Mouse (Mus musculus) heart, embryonic 10.5 days (tissue): ENCODE measurements around the gene Cpsf2. TPM values are rescaled to one million over a fixed set of nuclear protein-coding genes. Genes with fewer than 3 reads are reported as not detected.

Experiments
- DNase-seq: peaks from one replicate; pipeline ENCODE4 v3.0.0-alpha.2; 2017; ENCODE audit warnings: low spot score
- H3K27ac ChIP-seq: fragments of 300-500 bp; sonication (generic); 2 replicates; pipeline ENCODE4 v1.5.1; 2016; ENCODE audit warnings: mild to moderate bottlenecking
- H3K27me3 ChIP-seq: fragments of 300-500 bp; sonication (generic); 2 replicates; pipeline ENCODE4 v1.6.1; 2016; ENCODE audit warnings: mild to moderate bottlenecking; ENCODE audit not compliant: poor library complexity, insufficient read depth, severe bottlenecking
- H3K36me3 ChIP-seq: fragments of 300-500 bp; sonication (generic); 2 replicates; pipeline ENCODE4 v1.6.1; 2016; ENCODE audit warnings: mild to moderate bottlenecking, moderate library complexity
- H3K4me1 ChIP-seq: fragments of 300-500 bp; sonication (generic); 2 replicates; pipeline ENCODE4 v1.6.1; 2016; ENCODE audit warnings: mild to moderate bottlenecking
- H3K4me3 ChIP-seq: fragments of 300-500 bp; sonication (generic); 2 replicates; pipeline ENCODE4 v1.5.1; 2016; ENCODE audit warnings: mild to moderate bottlenecking, moderate library complexity
- H3K9me3 ChIP-seq: fragments of 300-500 bp; sonication (generic); 2 replicates; pipeline ENCODE4 v1.6.1; 2016; ENCODE audit warnings: mild to moderate bottlenecking, moderate library complexity
- WGBS: fragments of 180-500 bp; shearing (Covaris S2); methylation state at CpG from one replicate; pipeline ENCODE4 v1.1.7; 2016; 5-methylcytosine and 5-hydroxymethylcytosine counted together
- polyA plus RNA-seq: library from polyadenylated mRNA; unstranded; fragments of >200 nt; fragmentation: Nextera tagmentation; extraction: Ambion mirVana; gene quantifications from 2 replicates; pipeline ENCODE4 v1.2.1, GENCODE M21; 2016

Cpsf2 gene
- polyA plus RNA-seq, 1 experiment from 2014 or later, result 29.0 TPM

DNA sequence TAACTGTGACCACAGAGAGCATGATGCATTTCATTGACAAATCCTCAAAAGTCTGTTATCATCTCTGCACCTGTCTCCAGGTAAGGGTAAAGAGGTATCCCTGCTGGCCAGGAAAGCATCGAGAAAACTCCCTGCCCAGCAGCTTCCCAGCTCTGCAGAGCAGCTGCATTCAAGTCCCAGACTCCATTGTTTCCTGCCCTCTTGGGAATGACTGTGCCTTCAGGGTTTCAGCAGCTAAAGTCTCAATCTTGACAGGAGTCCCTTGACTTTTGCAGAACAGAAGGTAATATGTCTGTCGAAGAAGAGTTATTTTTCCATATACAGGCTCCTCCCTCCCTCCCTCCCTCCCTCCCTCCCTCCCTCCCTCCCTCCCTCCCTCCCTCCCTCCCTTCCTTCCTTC is 65.9 kb downstream of the Cpsf2 start:
- Histone ChIP-seq H3K27ac (0 out of 2 replicates have a peak overlapping the region, but pooled peaks have one; percentile 22), H3K36me3 (no peaks in the 10 kb centered on the region), H3K4me3 (no peak overlapping the region), H3K27me3 (no peaks in the 10 kb centered on the region), H3K4me1 (peaks cover 43% of the 10 kb centered on the region), H3K9me3 (no peaks in the 10 kb centered on the region)
- 44% methylated on average over 2 of the region's 2 CpGs for WGBS
- no peak for DNase-seq

DNA sequence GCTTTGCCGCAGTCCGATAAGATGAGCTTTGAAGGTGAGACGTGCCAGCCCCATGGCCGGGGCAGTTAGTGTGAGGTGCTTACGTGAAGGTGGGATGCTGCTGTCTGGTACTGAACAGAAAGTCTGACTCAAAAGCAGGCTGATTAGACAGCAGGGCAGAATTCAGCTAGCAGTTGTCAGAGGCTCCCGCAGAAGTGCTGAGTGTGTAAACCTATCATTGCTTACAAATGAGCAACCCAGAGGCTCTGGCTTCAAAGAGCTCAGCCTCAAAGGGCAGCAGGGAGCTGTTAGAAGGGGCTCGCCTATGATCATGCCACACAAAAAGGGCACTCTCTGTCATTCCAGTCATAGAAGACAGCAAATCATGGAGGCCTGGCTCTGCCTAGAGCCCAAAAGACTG is 66.5 kb downstream of the Cpsf2 start:
- DNase-seq, result no peak
- H3K36me3 ChIP-seq, result no peaks in the 10 kb centered on the region
- no peaks in the 10 kb centered on the region for H3K9me3 ChIP-seq
- peak overlapping the region; percentile 24; the same call in 1 of the 2 replicates for H3K27ac ChIP-seq
- H3K4me1 ChIP-seq, result peaks cover 43% of the 10 kb centered on the region
- H3K4me3 ChIP-seq, result no peak overlapping the region
- WGBS, result 60% methylated on average over 7 of the region's 7 CpGs
- H3K27me3 ChIP-seq, result no peaks in the 10 kb centered on the region

DNA sequence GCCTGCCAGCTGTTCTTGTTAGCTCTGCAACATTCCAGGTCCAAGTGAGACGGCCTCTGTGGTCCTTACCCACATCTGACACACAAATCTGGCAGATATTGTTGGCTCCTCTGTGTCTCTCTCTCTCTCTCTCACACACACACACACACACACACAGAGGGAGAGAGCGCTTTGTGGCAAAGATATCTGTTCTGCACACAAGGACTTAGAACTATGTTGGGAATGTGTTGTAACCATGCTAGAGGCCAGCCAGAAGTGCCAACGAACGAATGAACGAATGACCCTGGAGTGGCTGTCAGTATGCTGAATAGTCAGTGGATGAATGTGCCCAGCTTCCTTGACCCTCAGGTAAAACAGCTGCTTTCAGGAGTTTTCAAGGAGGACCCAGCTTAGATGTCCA is 68.1 kb downstream of the Cpsf2 start:
- WGBS, result 39% methylated on average over 5 of the region's 5 CpGs
- DNase-seq, result no peak
- H3K27me3 ChIP-seq, result no peaks in the 10 kb centered on the region

DNA sequence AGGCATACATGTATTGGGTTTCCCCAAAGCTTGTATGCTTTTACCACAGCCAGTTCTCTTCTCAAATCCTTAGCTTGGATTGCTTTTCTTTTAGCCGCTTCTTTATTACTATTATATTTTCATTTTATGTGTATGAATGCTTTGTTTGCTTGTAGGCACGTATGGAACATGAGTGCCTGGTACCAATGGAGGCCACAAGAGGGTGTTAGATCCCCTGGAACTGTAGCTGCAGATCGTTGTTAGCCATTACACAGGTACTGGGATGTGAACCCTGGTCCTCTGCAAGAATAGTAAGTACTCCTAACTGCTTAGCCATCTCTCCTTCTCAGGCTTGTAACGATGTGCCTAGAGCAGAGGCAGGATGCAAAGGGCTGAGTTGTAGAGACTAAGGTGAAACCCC is 78.4 kb downstream of the Cpsf2 start:
- DNase-seq, result no peak
- WGBS, result 83% methylated on average over 4 of the region's 4 CpGs
- no peaks in the 10 kb centered on the region for H3K36me3 ChIP-seq

More for the DNA sequence above, 68.1 kb downstream of the Cpsf2 start:
- Histone ChIP-seq H3K4me1 (peaks cover 43% of the 10 kb centered on the region), H3K4me3 (no peak overlapping the region), H3K9me3 (no peaks in the 10 kb centered on the region), H3K27ac (no peak overlapping the region), H3K36me3 (no peaks in the 10 kb centered on the region)

DNA sequence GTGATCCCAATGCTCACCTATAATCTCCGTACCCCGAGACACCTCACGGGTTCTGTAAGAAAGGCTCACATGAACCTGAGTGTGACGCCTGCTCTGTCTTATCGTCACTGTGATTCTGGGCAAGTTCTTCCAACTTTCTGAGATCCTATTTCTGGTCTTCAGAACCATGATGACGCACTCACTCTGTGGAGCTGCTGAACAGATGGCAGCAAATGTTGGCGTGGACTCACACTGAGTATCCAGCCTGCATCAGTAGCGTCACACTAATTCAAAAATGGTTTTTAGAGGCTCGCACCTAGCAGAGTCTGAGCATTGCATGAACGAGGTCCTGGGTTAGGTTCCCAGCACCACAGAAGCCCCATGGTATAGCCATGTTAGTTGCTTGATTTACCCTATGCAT is 80.0 kb downstream of the Cpsf2 start:
- 92% methylated on average over 10 of the region's 10 CpGs for WGBS
- H3K27me3 ChIP-seq, result no peaks in the 10 kb centered on the region
- no peaks in the 10 kb centered on the region for H3K36me3 ChIP-seq
- no peak overlapping the region for H3K27ac ChIP-seq
- no peaks in the 10 kb centered on the region for H3K4me1 ChIP-seq
- H3K9me3 ChIP-seq, result no peaks in the 10 kb centered on the region
- no peak overlapping the region for H3K4me3 ChIP-seq
- DNase-seq, result no peak

More for the DNA sequence above, 78.4 kb downstream of the Cpsf2 start:
- H3K9me3 ChIP-seq, result no peaks in the 10 kb centered on the region
- no peak overlapping the region for H3K4me3 ChIP-seq
- no peak overlapping the region for H3K27ac ChIP-seq
- no peaks in the 10 kb centered on the region for H3K4me1 ChIP-seq
- no peaks in the 10 kb centered on the region for H3K27me3 ChIP-seq

Other genes starting within 250 kb of the Cpsf2 start
- 4.1 and 7.9 TPM in 2 replicates for gene Fbln5, start 156.9 kb upstream of the Cpsf2 start, polyA plus RNA-seq
- 20.5 and 20.8 TPM in 2 replicates for gene Trip11, start 62.7 kb upstream of the Cpsf2 start, polyA plus RNA-seq
- gene Atxn3, start 17.7 kb upstream of the Cpsf2 start, polyA plus RNA-seq, result 8.1 and 8.4 TPM in 2 replicates
- gene Slc24a4, start 152.7 kb downstream of the Cpsf2 start, polyA plus RNA-seq, result 1.9 and 3.7 TPM in 2 replicates